Mouse (Mus musculus): ENCODE measurements around the gene Pde2a. TPM values are rescaled to one million over a fixed set of nuclear protein-coding genes. Genes with fewer than 3 reads are reported as not detected.
A peak's percentile ranks its signal among the peaks of the same experiment; 100 is the strongest.

The Pde2a gene
- polyA plus RNA-seq (2014; fragmentation: Nextera tagmentation; extraction: Ambion mirVana): 18.6 and 22.7 TPM in 2 replicates

DNA sequence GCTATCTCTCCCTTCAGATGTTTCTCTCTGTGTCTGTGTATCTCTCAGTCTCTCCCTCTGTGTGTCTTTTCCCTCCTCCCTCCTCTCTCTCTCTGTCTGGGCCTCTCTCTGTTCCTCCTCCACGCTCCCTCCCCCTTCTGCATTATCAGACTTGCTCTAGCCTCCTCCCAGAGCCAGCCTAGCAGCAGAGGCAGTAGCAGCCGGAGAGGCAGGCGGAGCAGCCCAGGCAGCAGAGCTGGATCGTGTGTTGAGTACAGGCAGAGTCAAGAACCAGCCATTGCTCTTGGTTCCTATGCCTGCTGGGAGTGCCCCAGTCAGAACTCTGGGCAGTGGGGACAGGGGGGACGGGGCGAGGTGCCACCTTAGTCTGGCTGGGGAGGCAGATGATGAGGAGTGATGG lies at the start of gene Pde2a:
TSS of gene Pde2a (plus strand) at position 163 of the 400 bp plus-strand sequence.
- H3K9me3 ChIP-seq (ENCODE audit: control insufficient read depth, low read length): no peaks in the 10 kb centered on the region
- no peak within 1 kb of the TSS for H3K27ac ChIP-seq (ENCODE audit: low read depth, low read length)
- peak within 1 kb of the TSS; percentile 26; the same call in 1 of the 2 replicates for H3K4me2 ChIP-seq (ENCODE audit: low read depth, low read length, severe bottlenecking)
- H3K27me3 ChIP-seq (ENCODE audit: control insufficient read depth, insufficient read depth, low read length): peaks cover 6% of the 10 kb centered on the region; the same call in 1 of the 2 replicates
- H3K4me1 ChIP-seq (replicated peaks; ENCODE audit: control insufficient read depth, insufficient read depth, low read length): 0 out of 2 replicates have a peak, but pooled peaks cover 2% of the 10 kb centered on the region
- DNase-seq (ENCODE audit: low spot score) (no peak), ATAC-seq (replicated peaks; ENCODE audit: low FRiP score) (no peak; the same call in 1 of the 2 replicates)
- no peaks in the 10 kb centered on the region for H3K36me3 ChIP-seq (ENCODE audit: control insufficient read depth, insufficient read depth, low read length)
- H3K4me3 ChIP-seq (ENCODE audit: low read depth, low read length): peak within 1 kb of the TSS; percentile 11
- peak within 1 kb of the TSS; percentile 37; the same call in 1 of the 2 replicates for H3K9ac ChIP-seq (ENCODE audit: low read length)
- 16% methylated on average over 6 of the region's 6 CpGs for WGBS

GRCm38 (mm10) chr7:101373082-101373481 lies 48.4 kb upstream of the Pde2a start:
- no peaks in the 10 kb centered on the region for H3K36me3 ChIP-seq (ENCODE audit: control insufficient read depth, insufficient read depth, low read length)
- H3K9ac ChIP-seq (ENCODE audit: low read length): no peak overlapping the region
- WGBS: 84% methylated on average over 26 of the region's 26 CpGs
- H3K4me2 ChIP-seq (ENCODE audit: low read depth, low read length, severe bottlenecking): no peak overlapping the region
- no peaks in the 10 kb centered on the region for H3K9me3 ChIP-seq (ENCODE audit: control insufficient read depth, low read length)
- ATAC-seq (replicated peaks; ENCODE audit: low FRiP score) (no peak), DNase-seq (ENCODE audit: low spot score) (no peak)
- H3K4me1 ChIP-seq (replicated peaks; ENCODE audit: control insufficient read depth, insufficient read depth, low read length): peaks cover 6% of the 10 kb centered on the region; the same call in 1 of the 2 replicates
- H3K27ac ChIP-seq (ENCODE audit: low read depth, low read length): no peak overlapping the region
- H3K4me3 ChIP-seq (ENCODE audit: low read depth, low read length): no peak overlapping the region
- no peaks in the 10 kb centered on the region for H3K27me3 ChIP-seq (ENCODE audit: control insufficient read depth, insufficient read depth, low read length)

GRCm38 (mm10) chr7:101374155-101374554 lies 47.3 kb upstream of the Pde2a start:
- no peak overlapping the region for H3K27ac ChIP-seq (ENCODE audit: low read depth, low read length)
- H3K36me3 ChIP-seq (ENCODE audit: control insufficient read depth, insufficient read depth, low read length): no peaks in the 10 kb centered on the region
- H3K4me2 ChIP-seq (ENCODE audit: low read depth, low read length, severe bottlenecking): no peak overlapping the region
- DNase-seq (ENCODE audit: low spot score): no peak
- peaks cover 9% of the 10 kb centered on the region; the same call in 1 of the 2 replicates for H3K4me1 ChIP-seq (replicated peaks; ENCODE audit: control insufficient read depth, insufficient read depth, low read length)
- H3K4me3 ChIP-seq (ENCODE audit: low read depth, low read length): no peak overlapping the region
- no peaks in the 10 kb centered on the region for H3K27me3 ChIP-seq (ENCODE audit: control insufficient read depth, insufficient read depth, low read length)
- no peak overlapping the region for H3K9ac ChIP-seq (ENCODE audit: low read length)
- no peaks in the 10 kb centered on the region for H3K9me3 ChIP-seq (ENCODE audit: control insufficient read depth, low read length)
- peak; percentile 51; the same call in 1 of the 2 replicates for ATAC-seq (replicated peaks; ENCODE audit: low FRiP score)

- Histone ChIP-seq H3K27ac (ENCODE audit: low read depth, low read length) (no peak overlapping the region), H3K4me1 (replicated peaks; ENCODE audit: control insufficient read depth, insufficient read depth, low read length) (peaks cover 9% of the 10 kb centered on the region; the same call in 1 of the 2 replicates), H3K27me3 (ENCODE audit: control insufficient read depth, insufficient read depth, low read length) (no peaks in the 10 kb centered on the region), H3K4me3 (ENCODE audit: low read depth, low read length) (no peak overlapping the region), H3K9me3 (ENCODE audit: control insufficient read depth, low read length) (no peaks in the 10 kb centered on the region), H3K4me2 (ENCODE audit: low read depth, low read length, severe bottlenecking) (no peak overlapping the region), H3K36me3 (ENCODE audit: control insufficient read depth, insufficient read depth, low read length) (no peaks in the 10 kb centered on the region), H3K9ac (ENCODE audit: low read length) (no peak overlapping the region)
- no peak for ATAC-seq (replicated peaks; ENCODE audit: low FRiP score)
- no peak for DNase-seq (ENCODE audit: low spot score)
- 77% methylated on average over 10 of the region's 10 CpGs for WGBS
These were observed 44.7 kb upstream of the Pde2a start for GRCm38 (mm10) chr7:101376701-101377340.

GRCm38 (mm10) chr7:101377741-101378262 lies 43.7 kb upstream of the Pde2a start:
- WGBS: 26% methylated on average over 7 of the region's 7 CpGs
- ATAC-seq (replicated peaks; ENCODE audit: low FRiP score): peak; percentile 60; the same call in 1 of the 2 replicates
- peak overlapping the region; percentile 29; the same call in 1 of the 2 replicates for H3K4me2 ChIP-seq (ENCODE audit: low read depth, low read length, severe bottlenecking)
- peaks cover 12% of the 10 kb centered on the region; the same call in 1 of the 2 replicates for H3K4me1 ChIP-seq (replicated peaks; ENCODE audit: control insufficient read depth, insufficient read depth, low read length)
- no peaks in the 10 kb centered on the region for H3K36me3 ChIP-seq (ENCODE audit: control insufficient read depth, insufficient read depth, low read length)
- no peaks in the 10 kb centered on the region for H3K27me3 ChIP-seq (ENCODE audit: control insufficient read depth, insufficient read depth, low read length)
- no peak overlapping the region for H3K4me3 ChIP-seq (ENCODE audit: low read depth, low read length)
- peak overlapping the region; percentile 20; the same call in 1 of the 2 replicates for H3K9ac ChIP-seq (ENCODE audit: low read length)
- no peak overlapping the region for H3K27ac ChIP-seq (ENCODE audit: low read depth, low read length)
- peak; percentile 60 for DNase-seq (ENCODE audit: low spot score)
- no peaks in the 10 kb centered on the region for H3K9me3 ChIP-seq (ENCODE audit: control insufficient read depth, low read length)

GRCm38 (mm10) chr7:101378285-101378684 lies 43.2 kb upstream of the Pde2a start:
- peak overlapping the region; percentile 20; the same call in 1 of the 2 replicates for H3K9ac ChIP-seq (ENCODE audit: low read length)
- H3K27ac ChIP-seq (ENCODE audit: low read depth, low read length): no peak overlapping the region
- H3K4me1 ChIP-seq (replicated peaks; ENCODE audit: control insufficient read depth, insufficient read depth, low read length): peaks cover 12% of the 10 kb centered on the region; the same call in 1 of the 2 replicates
- 76% methylated on average over 3 of the region's 3 CpGs for WGBS
- DNase-seq (ENCODE audit: low spot score) (no peak), ATAC-seq (replicated peaks; ENCODE audit: low FRiP score) (0 out of 2 replicates have a peak, but pooled peaks have one; percentile 12)
- no peaks in the 10 kb centered on the region for H3K27me3 ChIP-seq (ENCODE audit: control insufficient read depth, insufficient read depth, low read length)
- no peaks in the 10 kb centered on the region for H3K36me3 ChIP-seq (ENCODE audit: control insufficient read depth, insufficient read depth, low read length)
- H3K4me3 ChIP-seq (ENCODE audit: low read depth, low read length): no peak overlapping the region
- H3K9me3 ChIP-seq (ENCODE audit: control insufficient read depth, low read length): no peaks in the 10 kb centered on the region
- 0 out of 2 replicates have a peak overlapping the region, but pooled peaks have one; percentile 8 for H3K4me2 ChIP-seq (ENCODE audit: low read depth, low read length, severe bottlenecking)

GRCm38 (mm10) chr7:101378796-101379465 lies 42.6 kb upstream of the Pde2a start:
- no peak overlapping the region for H3K4me2 ChIP-seq (ENCODE audit: low read depth, low read length, severe bottlenecking)
- ATAC-seq (replicated peaks; ENCODE audit: low FRiP score) (no peak), DNase-seq (ENCODE audit: low spot score) (no peak)
- H3K9ac ChIP-seq (ENCODE audit: low read length): no peak overlapping the region; the same call in 1 of the 2 replicates
- peaks cover 12% of the 10 kb centered on the region; the same call in 1 of the 2 replicates for H3K4me1 ChIP-seq (replicated peaks; ENCODE audit: control insufficient read depth, insufficient read depth, low read length)
- H3K27me3 ChIP-seq (ENCODE audit: control insufficient read depth, insufficient read depth, low read length): no peaks in the 10 kb centered on the region
- no peak overlapping the region for H3K4me3 ChIP-seq (ENCODE audit: low read depth, low read length)
- H3K27ac ChIP-seq (ENCODE audit: low read depth, low read length): no peak overlapping the region
- WGBS: 73% methylated on average over 5 of the region's 5 CpGs
- no peaks in the 10 kb centered on the region for H3K9me3 ChIP-seq (ENCODE audit: control insufficient read depth, low read length)
- H3K36me3 ChIP-seq (ENCODE audit: control insufficient read depth, insufficient read depth, low read length): no peaks in the 10 kb centered on the region

DNA sequence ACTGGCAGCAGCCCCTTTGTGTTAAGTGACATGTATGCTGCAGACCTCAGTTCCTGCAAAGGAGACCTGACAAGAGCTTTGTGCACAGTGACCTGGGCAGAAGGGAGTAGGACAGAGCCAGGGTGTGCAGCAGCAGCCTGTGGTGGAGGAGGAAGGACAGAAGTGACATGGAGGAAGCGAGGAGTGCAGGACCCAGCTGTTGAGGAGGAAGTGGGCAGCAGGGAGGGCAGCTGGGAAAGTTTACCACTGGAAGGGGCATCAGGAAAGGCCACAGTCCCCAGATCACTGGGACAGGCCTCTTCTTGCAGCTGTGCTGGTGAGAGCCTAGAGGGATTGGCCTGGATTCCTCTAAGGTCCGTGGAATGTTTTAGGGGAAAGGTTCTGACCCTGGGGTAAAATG lies 41.8 kb upstream of the Pde2a start:
- 73% methylated on average over 2 of the region's 2 CpGs for WGBS
- DNase-seq (ENCODE audit: low spot score): no peak
- no peak overlapping the region for H3K4me2 ChIP-seq (ENCODE audit: low read depth, low read length, severe bottlenecking)
- no peak overlapping the region for H3K4me3 ChIP-seq (ENCODE audit: low read depth, low read length)
- H3K36me3 ChIP-seq (ENCODE audit: control insufficient read depth, insufficient read depth, low read length): no peaks in the 10 kb centered on the region
- H3K4me1 ChIP-seq (replicated peaks; ENCODE audit: control insufficient read depth, insufficient read depth, low read length): peaks cover 12% of the 10 kb centered on the region; the same call in 1 of the 2 replicates
- H3K9me3 ChIP-seq (ENCODE audit: control insufficient read depth, low read length): no peaks in the 10 kb centered on the region
- H3K9ac ChIP-seq (ENCODE audit: low read length): no peak overlapping the region
- no peaks in the 10 kb centered on the region for H3K27me3 ChIP-seq (ENCODE audit: control insufficient read depth, insufficient read depth, low read length)
- ATAC-seq (replicated peaks; ENCODE audit: low FRiP score): no peak
- no peak overlapping the region for H3K27ac ChIP-seq (ENCODE audit: low read depth, low read length)
